Mouse (Mus musculus) liver, embryonic 13.5 days (tissue): ENCODE data around the gene Gpc6. TPM values are rescaled to one million over a fixed set of nuclear protein-coding genes. Genes with fewer than 3 reads are reported as not detected.

Experiments
- ATAC-seq: fragments of 200-750 bp; cut with Nextera tagmentation; 2 replicates; pipeline ENCODE4 v1.8.0; 2017; ENCODE audit warnings: low read depth, mild to moderate bottlenecking, moderate number of reproducible peaks, moderate library complexity
- DNase-seq: peaks from one replicate; pipeline ENCODE4 v3.0.0; 2022
- H3K27ac ChIP-seq: fragments of 300-500 bp; sonication (generic); 2 replicates; pipeline ENCODE4 v1.5.1; 2015; ENCODE audit warnings: moderate library complexity, mild to moderate bottlenecking, inconsistent platforms
- H3K27me3 ChIP-seq: fragments of 300-500 bp; sonication (generic); 2 replicates; pipeline ENCODE4 v1.6.1; 2015; ENCODE audit warnings: mild to moderate bottlenecking, inconsistent platforms
- H3K36me3 ChIP-seq: fragments of 300-500 bp; sonication (generic); 2 replicates; pipeline ENCODE4 v1.6.1; 2015; ENCODE audit warnings: mild to moderate bottlenecking, inconsistent platforms
- H3K4me1 ChIP-seq: fragments of 300-500 bp; sonication (generic); replicated peaks from 2 replicates; pipeline ENCODE4 v1.6.1; 2015; ENCODE audit warnings: inconsistent platforms
- H3K4me2 ChIP-seq: fragments of 300-500 bp; sonication (generic); 2 replicates; pipeline ENCODE4 v1.6.1; 2015; ENCODE audit warnings: inconsistent platforms, mild to moderate bottlenecking, moderate library complexity
- H3K4me3 ChIP-seq: fragments of 300-500 bp; sonication (generic); replicated peaks from 2 replicates; pipeline ENCODE4 v1.5.1; 2015; ENCODE audit warnings: mild to moderate bottlenecking, inconsistent platforms
- H3K9ac ChIP-seq: fragments of 300-500 bp; sonication (generic); 2 replicates; pipeline ENCODE4 v1.6.1; 2015; ENCODE audit warnings: mild to moderate bottlenecking, inconsistent platforms
- H3K9me3 ChIP-seq: fragments of 300-500 bp; sonication (generic); replicated peaks from 2 replicates; pipeline ENCODE4 v1.6.1; 2016; ENCODE audit warnings: inconsistent platforms
- WGBS: fragments of 180-500 bp; shearing (Covaris S2); methylation state at CpG from one replicate; pipeline ENCODE4 v1.1.7; 2015; ENCODE audit not compliant: insufficient replicate concordance; 5-methylcytosine and 5-hydroxymethylcytosine counted together
- polyA plus RNA-seq: library from polyadenylated mRNA; unstranded; fragments of >200 nt; fragmentation: Nextera tagmentation; extraction: Ambion mirVana; gene quantifications from 2 replicates; pipeline ENCODE4 v1.2.1, GENCODE M21; 2015

The Gpc6 gene
- polyA plus RNA-seq, 1 experiment from 2014 or later = 3.3 TPM

GRCm38 (mm10) chr14:117852266-117852665 lies 927.2 kb downstream of the Gpc6 start:
- 69% methylated on average over 3 of the region's 3 CpGs for WGBS
- H3K9ac ChIP-seq = no peak overlapping the region
- no peak overlapping the region for H3K4me3 ChIP-seq
- DNase-seq (no peak), ATAC-seq (no peak)
- H3K4me2 ChIP-seq = no peak overlapping the region
- no peak overlapping the region for H3K27ac ChIP-seq
- H3K9me3 ChIP-seq = no peaks in the 10 kb centered on the region
- no peaks in the 10 kb centered on the region for H3K36me3 ChIP-seq
- no peaks in the 10 kb centered on the region for H3K4me1 ChIP-seq
- H3K27me3 ChIP-seq = no peaks in the 10 kb centered on the region

- DNase-seq = no peak
- Histone ChIP-seq H3K27me3 (no peaks in the 10 kb centered on the region), H3K9me3 (no peaks in the 10 kb centered on the region), H3K9ac (no peak overlapping the region), H3K4me2 (no peak overlapping the region), H3K27ac (no peak overlapping the region), H3K36me3 (no peaks in the 10 kb centered on the region), H3K4me3 (no peak overlapping the region), H3K4me1 (no peaks in the 10 kb centered on the region)
- 52% methylated on average over 2 of the region's 2 CpGs for WGBS
- ATAC-seq = no peak
Measured at GRCm38 (mm10) chr14:117852842-117853241, 927.7 kb downstream of the Gpc6 start.

DNA sequence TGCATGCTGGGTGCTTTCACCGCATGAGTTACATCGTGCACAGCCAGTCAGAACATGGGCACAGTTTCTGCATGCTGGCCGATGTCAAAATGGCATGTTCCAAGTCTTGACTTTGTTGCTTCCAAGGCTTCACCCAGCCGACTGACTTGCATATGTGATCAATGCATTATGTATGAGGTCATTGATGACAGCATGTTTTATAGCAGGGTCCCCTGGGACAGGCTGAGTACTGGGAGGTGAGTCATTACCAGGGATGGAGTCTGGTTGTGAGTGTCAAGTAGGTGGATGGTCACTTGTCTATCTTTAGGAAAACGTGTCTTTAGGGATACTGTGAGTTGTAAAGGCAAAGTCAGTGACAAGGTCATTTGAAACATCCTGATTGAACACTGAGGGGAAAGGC lies 929.4 kb downstream of the Gpc6 start:
- no peak overlapping the region for H3K27ac ChIP-seq
- H3K27me3 ChIP-seq = no peaks in the 10 kb centered on the region
- no peaks in the 10 kb centered on the region for H3K36me3 ChIP-seq
- WGBS = 73% methylated on average over 5 of the region's 5 CpGs
- DNase-seq (no peak), ATAC-seq (no peak)
- no peak overlapping the region for H3K4me2 ChIP-seq
- H3K4me1 ChIP-seq = no peaks in the 10 kb centered on the region
- H3K4me3 ChIP-seq = no peak overlapping the region
- no peaks in the 10 kb centered on the region for H3K9me3 ChIP-seq
- H3K9ac ChIP-seq = no peak overlapping the region

GRCm38 (mm10) chr14:117871268-117871667 lies 946.2 kb downstream of the Gpc6 start:
- no peak for ATAC-seq

GRCm38 (mm10) chr14:117879313-117879712 lies 954.2 kb downstream of the Gpc6 start:
- H3K36me3 ChIP-seq = no peaks in the 10 kb centered on the region
- H3K4me1 ChIP-seq = no peaks in the 10 kb centered on the region
- H3K4me3 ChIP-seq = no peak overlapping the region
- H3K27me3 ChIP-seq = no peaks in the 10 kb centered on the region
- no peak overlapping the region for H3K9ac ChIP-seq
- no peak overlapping the region for H3K4me2 ChIP-seq
- DNase-seq (no peak), ATAC-seq (no peak)
- 81% methylated on average over 9 of the region's 9 CpGs for WGBS
- no peak overlapping the region for H3K27ac ChIP-seq
- 0 out of 2 replicates have a peak, but pooled peaks cover 3% of the 10 kb centered on the region for H3K9me3 ChIP-seq

More at GRCm38 (mm10) chr14:117871268-117871667, 946.2 kb downstream of the Gpc6 start:
- Histone ChIP-seq H3K27me3 (no peaks in the 10 kb centered on the region), H3K9me3 (peaks cover 2% of the 10 kb centered on the region; the same call in 1 of the 2 replicates), H3K4me2 (no peak overlapping the region), H3K27ac (no peak overlapping the region), H3K36me3 (no peaks in the 10 kb centered on the region), H3K9ac (no peak overlapping the region), H3K4me1 (no peaks in the 10 kb centered on the region), H3K4me3 (no peak overlapping the region)
- DNase-seq = no peak

DNA sequence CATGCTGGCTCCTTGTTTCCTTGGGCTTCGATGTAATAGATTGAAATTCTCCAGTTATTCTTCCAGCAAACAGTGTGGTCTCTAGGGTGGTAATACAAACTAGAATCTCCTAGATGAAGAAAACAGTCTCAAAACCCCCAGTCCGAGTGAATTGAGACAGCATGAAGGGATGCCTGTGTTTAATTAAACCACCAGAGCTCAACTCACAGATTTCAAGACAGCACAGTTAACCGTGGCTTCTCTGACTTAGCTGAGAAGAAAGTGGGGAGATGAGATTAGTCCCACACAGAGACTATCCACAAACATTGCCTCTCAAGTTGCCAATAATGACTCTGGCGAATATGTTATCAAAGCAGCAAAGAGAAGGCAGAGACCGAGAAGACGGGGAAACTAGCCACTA lies 956.0 kb downstream of the Gpc6 start:
- no peak overlapping the region for H3K9ac ChIP-seq
- WGBS = 66% methylated on average over 6 of the region's 6 CpGs

DNA sequence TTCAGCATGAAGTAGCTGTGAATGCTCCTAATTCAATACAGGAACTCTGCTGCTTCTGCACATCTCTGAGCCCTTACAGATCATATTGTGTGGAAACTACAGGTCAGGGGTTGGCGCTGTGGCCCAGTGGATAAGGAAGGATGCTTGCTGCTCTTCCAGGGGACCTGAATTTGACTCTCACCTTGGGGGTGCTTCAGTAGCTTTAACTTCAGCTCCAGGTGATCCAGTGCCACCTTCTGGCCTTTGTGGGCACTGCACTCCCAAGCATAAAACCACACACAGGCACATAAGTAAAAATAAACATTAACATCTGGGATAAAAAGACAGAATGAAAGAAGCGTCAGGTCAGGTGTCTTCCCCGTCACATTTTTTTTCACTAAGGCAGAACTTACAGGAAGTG lies 957.1 kb downstream of the Gpc6 start:
- Histone ChIP-seq H3K9me3 (0 out of 2 replicates have a peak, but pooled peaks cover 3% of the 10 kb centered on the region), H3K27me3 (no peaks in the 10 kb centered on the region), H3K4me2 (no peak overlapping the region), H3K4me1 (no peaks in the 10 kb centered on the region), H3K27ac (no peak overlapping the region), H3K36me3 (no peaks in the 10 kb centered on the region), H3K4me3 (no peak overlapping the region), H3K9ac (no peak overlapping the region)
- ATAC-seq = no peak
- no peak for DNase-seq
- whole genome bisulfite sequencing = 50% methylated on average over 3 of the region's 3 CpGs

More for the DNA sequence above, 956.0 kb downstream of the Gpc6 start:
- Histone ChIP-seq H3K4me3 (no peak overlapping the region), H3K4me1 (no peaks in the 10 kb centered on the region), H3K36me3 (no peaks in the 10 kb centered on the region), H3K9me3 (0 out of 2 replicates have a peak, but pooled peaks cover 3% of the 10 kb centered on the region), H3K27me3 (no peaks in the 10 kb centered on the region), H3K27ac (no peak overlapping the region), H3K4me2 (no peak overlapping the region)
- no peak for DNase-seq
- no peak for ATAC-seq

- ATAC-seq (no peak), DNase-seq (no peak)
- no peaks in the 10 kb centered on the region for H3K36me3 ChIP-seq
Measured at GRCm38 (mm10) chr14:117889653-117890052, 964.5 kb downstream of the Gpc6 start.

GRCm38 (mm10) chr14:117891426-117891825 lies 966.3 kb downstream of the Gpc6 start:
- ATAC-seq = no peak
- Histone ChIP-seq H3K4me2 (no peak overlapping the region), H3K27me3 (no peaks in the 10 kb centered on the region), H3K9ac (no peak overlapping the region), H3K4me1 (no peaks in the 10 kb centered on the region), H3K9me3 (no peaks in the 10 kb centered on the region), H3K27ac (no peak overlapping the region), H3K36me3 (no peaks in the 10 kb centered on the region), H3K4me3 (no peak overlapping the region)
- WGBS = 66% methylated on average over 7 of the region's 7 CpGs
- no peak for DNase-seq

More at GRCm38 (mm10) chr14:117889653-117890052, 964.5 kb downstream of the Gpc6 start:
- H3K9ac ChIP-seq = no peak overlapping the region
- H3K4me1 ChIP-seq = no peaks in the 10 kb centered on the region
- WGBS = 49% methylated on average over 2 of the region's 2 CpGs
- no peak overlapping the region for H3K27ac ChIP-seq
- H3K4me2 ChIP-seq = no peak overlapping the region
- H3K9me3 ChIP-seq = no peaks in the 10 kb centered on the region
- no peak overlapping the region for H3K4me3 ChIP-seq
- H3K27me3 ChIP-seq = no peaks in the 10 kb centered on the region

GRCm38 (mm10) chr14:117892026-117892425 lies 966.9 kb downstream of the Gpc6 start:
- no peak overlapping the region for H3K4me3 ChIP-seq
- ATAC-seq (no peak), DNase-seq (no peak)
- no peak overlapping the region for H3K9ac ChIP-seq
- no peaks in the 10 kb centered on the region for H3K27me3 ChIP-seq
- 69% methylated on average over 4 of the region's 4 CpGs for WGBS
- no peaks in the 10 kb centered on the region for H3K4me1 ChIP-seq
- H3K36me3 ChIP-seq = no peaks in the 10 kb centered on the region
- no peaks in the 10 kb centered on the region for H3K9me3 ChIP-seq
- no peak overlapping the region for H3K4me2 ChIP-seq
- H3K27ac ChIP-seq = no peak overlapping the region

DNA sequence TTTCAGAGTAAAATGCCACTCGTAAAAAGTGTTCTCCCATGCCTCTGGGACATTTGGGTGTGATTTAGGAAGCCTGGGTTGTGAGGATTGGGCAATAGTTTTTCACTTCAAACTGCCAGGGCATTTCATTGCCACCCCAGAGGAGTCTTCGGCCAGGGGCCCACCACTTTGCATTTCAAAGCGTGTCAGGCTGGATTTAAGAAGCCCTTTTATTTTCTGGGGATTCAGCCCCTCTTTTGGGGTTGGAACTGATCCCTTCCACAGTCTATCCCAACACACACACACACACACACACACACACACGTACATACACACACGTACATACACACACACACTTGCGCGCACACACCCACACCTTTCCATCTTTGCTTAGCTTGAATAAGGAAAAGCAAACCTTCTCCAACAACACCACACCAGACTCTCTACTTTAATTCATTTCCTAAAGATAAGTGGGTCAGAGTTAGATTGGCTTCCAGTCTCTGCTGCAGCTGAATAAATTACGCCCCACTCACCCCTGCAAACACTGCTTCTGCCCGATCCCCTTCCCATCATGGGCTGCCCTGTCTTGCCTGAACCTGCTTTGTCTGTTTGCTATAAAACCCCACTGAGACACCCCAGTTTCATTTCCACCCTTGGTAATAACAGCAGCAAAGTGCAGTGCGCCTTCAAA lies 969.9 kb downstream of the Gpc6 start:
- H3K27ac ChIP-seq = no peak overlapping the region
- DNase-seq = no peak
- no peak overlapping the region for H3K9ac ChIP-seq
- no peaks in the 10 kb centered on the region for H3K36me3 ChIP-seq
- no peaks in the 10 kb centered on the region for H3K4me1 ChIP-seq
- no peak for ATAC-seq
- no peaks in the 10 kb centered on the region for H3K9me3 ChIP-seq
- H3K27me3 ChIP-seq = no peaks in the 10 kb centered on the region
- no peak overlapping the region for H3K4me2 ChIP-seq
- no peak overlapping the region for H3K4me3 ChIP-seq
- WGBS = 74% methylated on average over 10 of the region's 10 CpGs

DNA sequence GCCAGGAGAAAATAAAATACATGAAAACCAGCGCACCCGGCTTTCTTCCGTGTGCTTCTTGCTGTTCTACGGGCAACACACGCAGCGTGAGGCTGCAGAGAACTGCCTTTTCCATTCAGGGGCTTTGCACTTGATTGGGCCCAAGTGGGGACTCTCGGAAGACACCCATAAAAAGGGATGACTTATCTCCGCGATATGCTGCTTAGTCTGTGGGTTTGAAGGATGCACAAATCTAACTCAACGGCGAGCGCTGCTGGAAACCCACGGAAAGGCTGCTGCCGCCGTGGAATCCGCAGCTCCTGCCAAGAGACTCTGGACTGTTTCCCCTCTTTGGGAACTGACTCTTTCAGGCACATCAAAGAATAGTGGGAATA lies 970.4 kb downstream of the Gpc6 start:
- H3K27me3 ChIP-seq = no peaks in the 10 kb centered on the region
- no peaks in the 10 kb centered on the region for H3K4me1 ChIP-seq
- DNase-seq (no peak), ATAC-seq (no peak)
- no peak overlapping the region for H3K9ac ChIP-seq
- H3K36me3 ChIP-seq = no peaks in the 10 kb centered on the region
- H3K4me2 ChIP-seq = no peak overlapping the region
- WGBS = 79% methylated on average over 16 of the region's 16 CpGs
- H3K9me3 ChIP-seq = no peaks in the 10 kb centered on the region
- no peak overlapping the region for H3K27ac ChIP-seq
- H3K4me3 ChIP-seq = no peak overlapping the region
